Mouse (Mus musculus) midbrain, postnatal 0 days (tissue): Measurements from ENCODE around the gene Fat4. TPM values are rescaled to one million over a fixed set of nuclear protein-coding genes. Genes with fewer than 3 reads are reported as not detected.

ENCODE experiments used
- ATAC-seq: fragments of 200-750 bp; cut with Nextera tagmentation; 2 replicates; pipeline ENCODE4 v1.8.0; 2017; ENCODE audit warnings: moderate number of reproducible peaks, mild to moderate bottlenecking, moderate TSS enrichment, moderate library complexity; ENCODE audit not compliant: low FRiP score
- DNase-seq: peaks from one replicate; pipeline ENCODE4 v3.0.0-alpha.2; 2015; ENCODE audit warnings: low spot score
- H3K27ac ChIP-seq: fragments of 300-500 bp; sonication (generic); 2 replicates; pipeline ENCODE4 v1.5.1; 2014; ENCODE audit warnings: low read depth, mild to moderate bottlenecking, low read length, mixed read lengths
- H3K27me3 ChIP-seq: fragments of 300-500 bp; sonication (generic); 2 replicates; pipeline ENCODE4 v1.6.1; 2014; ENCODE audit warnings: low read length, control low read depth, mixed read lengths; ENCODE audit not compliant: insufficient read depth
- H3K36me3 ChIP-seq: fragments of 300-500 bp; sonication (generic); 2 replicates; pipeline ENCODE4 v1.6.1; 2014; ENCODE audit warnings: low read length, control low read depth, mixed read lengths; ENCODE audit not compliant: insufficient read depth
- H3K4me1 ChIP-seq: fragments of 300-500 bp; sonication (generic); 2 replicates; pipeline ENCODE4 v1.6.1; 2014; ENCODE audit warnings: mild to moderate bottlenecking, control low read depth, antibody characterized with exemption, low read length, mixed read lengths; ENCODE audit not compliant: insufficient read depth
- H3K4me2 ChIP-seq: fragments of 300-500 bp; sonication (generic); 2 replicates; pipeline ENCODE4 v1.6.1; 2014; ENCODE audit warnings: low read depth, mild to moderate bottlenecking, low read length, mixed read lengths; ENCODE audit not compliant: poor library complexity, severe bottlenecking
- H3K4me3 ChIP-seq: fragments of 300-500 bp; sonication (generic); 2 replicates; pipeline ENCODE4 v1.5.1; 2014; ENCODE audit warnings: low read depth, mild to moderate bottlenecking, low read length, moderate library complexity
- H3K9ac ChIP-seq: fragments of 300-500 bp; sonication (generic); replicated peaks from 2 replicates; pipeline ENCODE4 v1.6.1; 2014; ENCODE audit warnings: mild to moderate bottlenecking, low read length, moderate library complexity, mixed read lengths; ENCODE audit not compliant: poor library complexity, severe bottlenecking
- H3K9me3 ChIP-seq: fragments of 300-500 bp; sonication (generic); 2 replicates; pipeline ENCODE4 v1.6.1; 2016; ENCODE audit warnings: low read length, control low read depth
- CTCF ChIP-seq: IDR thresholded peaks from 2 replicates; pipeline ENCODE4 v1.5.1; 2016; ENCODE audit warnings: antibody characterized with exemption, mild to moderate bottlenecking
- WGBS: fragments of 180-500 bp; shearing (Covaris S2); extraction: QIAGEN DNeasy Blood & Tissue Kit; methylation state at CpG from one replicate; pipeline ENCODE4 v1.1.7; 2014; 5-methylcytosine and 5-hydroxymethylcytosine counted together
- polyA plus RNA-seq: library from polyadenylated mRNA; unstranded; fragments of >200 nt; fragmentation: Nextera tagmentation; extraction: Ambion mirVana; gene quantifications from 2 replicates; pipeline ENCODE4 v1.2.1, GENCODE M21; 2015
- total RNA-seq: library from RNA; depleted of rRNA; stranded (reverse); fragments of >200 nt; gene quantifications from 2 replicates; pipeline ENCODE4 v1.2.3, GENCODE M21; 2014

Fat4 gene
- total and polyA plus RNA-seq, 2 experiments from 2014 or later: 5.0 to 79.1 TPM

DNA sequence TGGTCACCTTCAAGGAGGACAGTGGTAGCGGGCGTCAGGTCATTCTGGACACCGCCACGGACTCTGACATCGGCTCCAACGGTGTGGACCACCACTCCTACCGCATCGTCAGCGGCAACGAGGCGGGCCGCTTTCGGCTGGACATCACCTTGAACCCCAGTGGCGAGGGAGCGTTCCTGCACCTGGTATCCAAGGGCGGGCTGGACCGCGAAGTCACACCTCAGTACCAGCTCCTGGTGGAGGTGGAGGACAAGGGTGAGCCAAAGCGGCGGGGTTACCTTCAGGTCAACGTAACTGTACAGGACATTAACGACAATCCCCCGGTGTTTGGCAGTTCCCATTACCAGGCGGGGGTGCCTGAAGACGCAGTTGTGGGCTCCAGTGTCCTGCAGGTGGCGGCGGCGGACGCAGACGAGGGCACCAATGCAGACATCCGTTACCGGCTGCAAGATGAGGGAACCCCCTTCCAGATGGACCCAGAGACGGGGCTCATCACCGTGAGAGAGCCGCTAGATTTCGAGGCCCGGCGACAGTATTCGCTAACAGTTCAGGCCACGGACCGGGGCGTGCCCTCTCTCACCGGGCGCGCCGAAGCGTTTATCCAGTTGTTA is 746 bp downstream of the Fat4 start:
- H3K9me3 ChIP-seq: no peaks in the 10 kb centered on the region
- peak overlapping the region; percentile 81 for H3K4me3 ChIP-seq
- no peaks in the 10 kb centered on the region for H3K36me3 ChIP-seq
- peak overlapping the region; percentile 81 for H3K27ac ChIP-seq
- 1% methylated on average over 47 of the region's 47 CpGs for WGBS
- ATAC-seq (peak; percentile 22; the same call in 1 of the 2 replicates), DNase-seq (peak; percentile 74)
- no peaks in the 10 kb centered on the region for H3K27me3 ChIP-seq
- peak overlapping the region; percentile 92 for H3K4me2 ChIP-seq
- TF ChIP-seq CTCF: peak; percentile 77
- H3K4me1 ChIP-seq: peaks cover 15% of the 10 kb centered on the region; the same call in 1 of the 2 replicates
- peak overlapping the region; percentile 65 for H3K9ac ChIP-seq

DNA sequence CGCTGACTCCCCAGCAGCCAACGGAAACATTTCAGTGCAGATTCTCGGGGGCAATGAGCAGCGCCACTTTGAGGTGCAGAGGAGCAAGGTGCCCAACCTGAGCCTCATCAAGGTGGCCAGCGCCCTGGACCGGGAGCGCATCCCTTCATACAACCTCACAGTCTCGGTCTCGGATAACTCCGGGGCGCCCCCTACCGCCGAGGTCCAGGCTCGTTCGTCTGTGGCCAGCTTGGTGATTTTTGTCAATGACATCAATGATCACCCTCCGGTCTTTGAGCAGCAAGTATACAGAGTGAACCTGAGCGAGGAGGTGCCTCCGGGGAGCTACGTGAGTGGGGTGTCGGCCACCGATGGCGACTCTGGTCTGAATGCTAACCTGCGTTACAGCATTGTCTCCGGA is 1.4 kb downstream of the Fat4 start:
- Histone ChIP-seq H3K4me1 (peaks cover 15% of the 10 kb centered on the region; the same call in 1 of the 2 replicates), H3K4me3 (peak overlapping the region; percentile 81), H3K9ac (peak overlapping the region; percentile 65), H3K4me2 (peak overlapping the region; percentile 92), H3K9me3 (no peaks in the 10 kb centered on the region), H3K36me3 (no peaks in the 10 kb centered on the region), H3K27me3 (no peaks in the 10 kb centered on the region), H3K27ac (peak overlapping the region; percentile 81)
- 12% methylated on average over 24 of the region's 24 CpGs for WGBS
- 0 out of 2 replicates have a peak, but pooled peaks have one; percentile 13 for ATAC-seq
- peak; percentile 78 for TF ChIP-seq CTCF
- DNase-seq: peak; percentile 78

DNA sequence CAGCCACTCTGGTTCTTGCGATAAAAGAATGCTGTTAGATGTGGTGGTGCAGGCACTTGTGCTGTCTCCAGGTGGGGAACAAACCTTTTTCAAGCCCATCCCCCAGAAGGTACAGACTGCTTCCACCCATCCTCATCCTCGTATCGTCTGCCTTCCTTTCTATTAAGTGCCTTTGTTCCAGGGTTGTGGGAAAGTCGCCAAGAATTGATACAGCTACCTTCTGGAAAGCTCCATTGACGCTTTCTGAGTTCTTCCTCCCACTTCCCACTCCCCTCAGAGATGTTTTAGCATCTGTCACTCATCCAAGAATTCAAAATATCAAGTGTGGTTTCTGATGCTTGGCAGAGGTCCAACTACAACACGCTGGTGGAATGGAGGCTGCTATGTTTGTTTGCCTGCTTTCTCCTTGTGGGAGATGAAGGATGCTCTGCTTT is 6.1 kb downstream of the Fat4 start:
- H3K27ac ChIP-seq: peak overlapping the region; percentile 38
- ATAC-seq (no peak), DNase-seq (peak; percentile 55)
- H3K4me3 ChIP-seq: peak overlapping the region; percentile 45
- no peaks in the 10 kb centered on the region for H3K36me3 ChIP-seq
- peak overlapping the region; percentile 64 for H3K9ac ChIP-seq
- peak overlapping the region; percentile 67 for H3K4me2 ChIP-seq
- no peaks in the 10 kb centered on the region for H3K27me3 ChIP-seq
- no peak for TF ChIP-seq CTCF
- H3K4me1 ChIP-seq: peaks cover 15% of the 10 kb centered on the region; the same call in 1 of the 2 replicates
- WGBS: 7% methylated on average over 6 of the region's 6 CpGs
- H3K9me3 ChIP-seq: no peaks in the 10 kb centered on the region

DNA sequence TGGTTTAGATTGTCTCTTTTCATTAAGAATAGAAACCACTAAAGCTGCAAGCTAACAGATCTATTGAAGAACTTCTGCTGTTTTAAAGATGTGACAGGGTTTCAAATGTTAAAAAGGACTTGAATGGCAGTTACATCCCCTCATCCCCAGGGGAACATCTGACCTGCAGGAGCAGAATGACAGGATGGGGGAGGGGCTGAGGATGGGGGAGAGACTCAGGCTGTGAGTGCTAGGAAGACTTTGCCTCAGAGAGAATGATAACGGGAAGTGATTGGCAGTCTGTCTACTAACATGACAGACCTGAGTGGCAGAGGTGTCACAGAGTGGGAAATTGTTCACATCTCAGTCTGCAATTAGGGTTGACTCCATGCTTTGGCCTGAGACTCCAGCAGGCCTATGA is 14.1 kb downstream of the Fat4 start:
- Histone ChIP-seq H3K27me3 (no peaks in the 10 kb centered on the region), H3K9ac (no peak overlapping the region), H3K27ac (no peak overlapping the region), H3K9me3 (no peaks in the 10 kb centered on the region), H3K4me3 (no peak overlapping the region), H3K4me1 (no peaks in the 10 kb centered on the region), H3K4me2 (no peak overlapping the region), H3K36me3 (no peaks in the 10 kb centered on the region)
- ATAC-seq (no peak), DNase-seq (no peak)
- 12% methylated on average over 1 of the region's 1 CpGs for WGBS
- no peak for TF ChIP-seq CTCF

DNA sequence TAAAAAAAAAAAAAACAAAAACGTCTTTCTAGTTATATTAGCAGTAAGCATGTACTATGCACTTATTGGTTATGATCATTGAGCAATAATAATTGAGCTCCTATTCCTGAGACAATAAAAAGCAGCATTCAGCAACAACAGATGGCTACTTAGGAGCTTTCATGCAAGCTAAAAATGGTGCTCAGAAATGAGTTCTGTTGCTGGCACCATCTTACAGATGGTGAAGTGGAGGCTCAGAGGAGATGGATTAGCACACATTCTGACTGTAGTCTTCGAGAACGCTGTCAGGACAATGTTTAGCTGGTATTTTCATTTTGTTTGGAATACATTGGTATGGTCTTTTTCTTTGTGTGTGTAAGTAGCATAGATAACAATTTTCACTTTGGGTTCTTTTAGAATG is 20.1 kb downstream of the Fat4 start:
- Histone ChIP-seq H3K4me2 (no peak overlapping the region), H3K27ac (no peak overlapping the region), H3K36me3 (no peaks in the 10 kb centered on the region), H3K9ac (no peak overlapping the region), H3K4me1 (0 out of 2 replicates have a peak, but pooled peaks cover 3% of the 10 kb centered on the region), H3K9me3 (no peaks in the 10 kb centered on the region), H3K27me3 (no peaks in the 10 kb centered on the region), H3K4me3 (no peak overlapping the region)
- DNase-seq (no peak), ATAC-seq (no peak)
- no peak for TF ChIP-seq CTCF
- 57% methylated on average over 3 of the region's 3 CpGs for WGBS

DNA sequence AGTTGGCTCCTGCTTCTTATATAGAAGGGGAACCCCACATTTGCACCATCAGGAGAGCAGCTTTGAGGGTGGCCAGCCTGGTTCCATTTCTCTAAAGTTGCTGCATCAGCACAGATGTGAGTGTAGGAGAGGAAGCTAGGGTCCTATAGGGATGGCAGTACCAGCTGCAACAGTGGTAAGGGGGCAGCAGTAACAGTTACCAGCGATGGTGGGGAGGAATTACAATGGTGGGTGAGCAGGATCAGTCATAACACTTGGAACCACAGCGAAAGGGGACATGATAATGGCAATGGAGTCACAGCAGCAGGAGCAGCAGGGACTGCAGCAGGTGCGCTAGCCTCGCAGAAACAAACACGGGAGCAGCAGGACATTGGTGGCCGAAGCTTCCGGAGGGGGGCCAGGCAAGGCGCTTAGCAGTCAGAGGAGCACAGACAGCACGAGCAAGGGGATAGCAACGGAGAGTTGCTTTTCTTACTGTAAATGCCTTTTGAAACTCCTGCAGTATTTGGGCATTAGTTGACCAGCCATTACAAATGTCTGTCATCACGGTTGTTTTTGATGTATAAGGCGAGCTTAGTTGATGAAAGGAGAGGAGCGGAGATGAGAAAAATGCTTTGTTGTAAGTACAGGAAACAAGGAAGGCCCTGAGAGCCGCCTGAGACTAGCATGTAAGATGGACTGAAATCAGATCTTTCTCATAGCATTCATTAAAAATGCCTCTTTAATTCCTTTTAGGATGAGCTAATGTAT is 21.1 kb downstream of the Fat4 start:
- Histone ChIP-seq H3K27me3 (no peaks in the 10 kb centered on the region), H3K4me1 (0 out of 2 replicates have a peak, but pooled peaks cover 3% of the 10 kb centered on the region), H3K4me3 (peak overlapping the region; percentile 9; the same call in 1 of the 2 replicates), H3K4me2 (peak overlapping the region; percentile 43), H3K9me3 (no peaks in the 10 kb centered on the region), H3K36me3 (no peaks in the 10 kb centered on the region), H3K9ac (peak overlapping the region; percentile 26; the same call in 1 of the 2 replicates), H3K27ac (no peak overlapping the region)
- ATAC-seq (0 out of 2 replicates have a peak, but pooled peaks have one; percentile 49), DNase-seq (no peak)
- WGBS: 10% methylated on average over 14 of the region's 14 CpGs
- TF ChIP-seq CTCF: no peak
